ENCODE assay signal across 29 mouse cellular contexts in genomic region chr8:72445071-72445470, GRCm38 (mm10). TPM values are rescaled to one million over a fixed set of nuclear protein-coding genes. Genes with fewer than 3 reads are reported as not detected.
A peak's percentile ranks its signal among the peaks of the same experiment; 100 is the strongest.
DNase-seq lines count a peak whose midpoint lies in the region; ATAC-seq and TF ChIP-seq lines count a peak whose summit lies in the region.
"Had no signal": no experiment of that assay in that cellular context is flagged by ENCODE, and none has a peak within 500 bp of the region (broad histone marks: within the 10 kb centered on the region; RNA-seq: fewer than 3 reads in every experiment).

No protein-coding gene starts in this region.

- peaks cover 20% of the 10 kb centered on the region for H3K79me2 ChIP-seq in MEL (ENCODE audit: control insufficient read depth, insufficient read depth, low read length, poor library complexity)

- no peak for TF ChIP-seq CTCF in MEL (IDR thresholded peaks at IDR 0.05 in 2 of 3, conservative IDR thresholded peaks at IDR 0.05 in 1 of 3; ENCODE audit: control insufficient read depth in 1 of 3, insufficient read depth in 1 of 3, low read depth in 2 of 3, low read length in 3 of 3, poor library complexity in 1 of 3, severe bottlenecking in 1 of 3)
- no peak for TF ChIP-seq CTCF in spleen, adult 2 months (IDR thresholded peaks at IDR 0.05; ENCODE audit: extremely low read depth, insufficient read depth, insufficient read length, insufficient replicate concordance)
- TF ChIP-seq CTCF in left cerebral cortex, adult 2 months (IDR thresholded peaks at IDR 0.05): no peak

- H3K4me1 ChIP-seq in limb, embryonic 13.5 days: 0 out of 2 replicates have a peak, but pooled peaks cover 10% of the 10 kb centered on the region
- peaks cover 7% of the 10 kb centered on the region for H3K4me1 ChIP-seq in limb, embryonic 10.5 days
- H3K4me1 ChIP-seq in MEL (ENCODE audit: control insufficient read depth in 1 of 2, insufficient read depth in 2 of 2, low read length in 2 of 2): peaks cover 2 to 19% of the 10 kb centered on the region in 2 experiments; a peak in 3 of 4 replicates
- peaks cover 2% of the 10 kb centered on the region; the same call in 1 of the 2 replicates for H3K4me1 ChIP-seq in spleen, adult 2 months (ENCODE audit: control insufficient read depth, insufficient read depth, insufficient read length)
- 0 out of 2 replicates have a peak, but pooled peaks cover 5% of the 10 kb centered on the region for H3K4me1 ChIP-seq in hindbrain, embryonic 14.5 days (replicated peaks; ENCODE audit: control insufficient read depth, insufficient read depth, low read length)

- DNase-seq in limb, embryonic 10.5 days (ENCODE audit: low spot score): no peak
- DNase-seq in retina, embryonic 14.5 days (ENCODE audit: low spot score): peak; percentile 5
- no peak for DNase-seq in retina, postnatal 1 day
- DNase-seq in MEL (ENCODE audit: low read depth, low spot score): no peak
- peak; percentile 58 to 71 for DNase-seq in spleen, adult 2 months (ENCODE audit: low read depth in 1 of 2, low spot score in 2 of 2)
- DNase-seq in left cerebral cortex, adult 2 months (ENCODE audit: extremely low spot score in 1 of 2, low spot score in 2 of 2): no peak
- no peak for DNase-seq in hindbrain, embryonic 14.5 days (ENCODE audit: low spot score)
- DNase-seq: adrenal gland, postnatal 14 days; cerebellum, adult 18-20 months; cerebellum, postnatal 10 days; gastrocnemius, postnatal 25 days; heart, adult 11 months; kidney, adult 9 months; kidney, postnatal 14 days; layer of hippocampus, adult 9-11 months; right cerebral cortex, postnatal 25 days; thymus, adult 18-20 months; thymus, postnatal 25 days had no signal

- peaks cover 34% of the 10 kb centered on the region for H3K36me3 ChIP-seq in limb, embryonic 13.5 days
- peaks cover 35% of the 10 kb centered on the region for H3K36me3 ChIP-seq in limb, embryonic 10.5 days
- peaks cover 0 to 18% of the 10 kb centered on the region in 2 experiments; a peak in 3 of 4 replicates for H3K36me3 ChIP-seq in MEL (ENCODE audit: control insufficient read depth in 1 of 2, insufficient read depth in 2 of 2, low read length in 2 of 2)
- peaks cover 6% of the 10 kb centered on the region for H3K36me3 ChIP-seq in spleen, adult 2 months (ENCODE audit: control insufficient read depth, insufficient read depth, low read length)
- peaks cover 18% of the 10 kb centered on the region for H3K36me3 ChIP-seq in hindbrain, embryonic 14.5 days (replicated peaks; ENCODE audit: control insufficient read depth, insufficient read depth)

- H3K27ac ChIP-seq in limb, embryonic 13.5 days: no peak overlapping the region
- no peak overlapping the region for H3K27ac ChIP-seq in limb, embryonic 10.5 days
- H3K27ac ChIP-seq in MEL (ENCODE audit: control insufficient read depth, low read depth, low read length): no peak overlapping the region
- peak overlapping the region; percentile 90 for H3K27ac ChIP-seq in spleen, adult 2 months (ENCODE audit: insufficient read depth, low read length)
- no peak overlapping the region for H3K27ac ChIP-seq in left cerebral cortex, adult 2 months
- no peak overlapping the region for H3K27ac ChIP-seq in hindbrain, embryonic 14.5 days
- H3K27ac ChIP-seq: embryonic facial prominence, embryonic 13.5 days; forebrain, embryonic 10.5 days; forebrain, embryonic 15.5 days; heart, embryonic 10.5 days; heart, embryonic 15.5 days; liver, embryonic 15.5 days; lung, embryonic 15.5 days; midbrain, embryonic 13.5 days; stomach, embryonic 15.5 days had no signal

- no peak overlapping the region for H3K4me3 ChIP-seq in limb, embryonic 13.5 days
- no peak overlapping the region for H3K4me3 ChIP-seq in limb, embryonic 10.5 days
- H3K4me3 ChIP-seq in MEL (ENCODE audit: control insufficient read depth in 1 of 2, insufficient read depth in 1 of 2, low read depth in 2 of 2, low read length in 2 of 2): no peak overlapping the region
- H3K4me3 ChIP-seq in spleen, adult 2 months (ENCODE audit: extremely low read depth, insufficient read depth, insufficient read length): peak overlapping the region; percentile 17; the same call in 1 of the 2 replicates
- no peak overlapping the region for H3K4me3 ChIP-seq in left cerebral cortex, adult 2 months
- no peak overlapping the region for H3K4me3 ChIP-seq in hindbrain, embryonic 14.5 days (replicated peaks; ENCODE audit: low read length)
- H3K4me3 ChIP-seq: embryonic facial prominence, embryonic 13.5 days; forebrain, embryonic 10.5 days; heart, embryonic 10.5 days; heart, embryonic 15.5 days; liver, embryonic 15.5 days; midbrain, embryonic 13.5 days; stomach, embryonic 15.5 days had no signal

- no peak overlapping the region for H3K9ac ChIP-seq in limb, embryonic 13.5 days
- peak overlapping the region; percentile 62 for H3K9ac ChIP-seq in MEL (ENCODE audit: control insufficient read depth, low read depth, low read length, poor library complexity, severe bottlenecking)
- no peak overlapping the region for H3K9ac ChIP-seq in hindbrain, embryonic 14.5 days
- H3K9ac ChIP-seq: embryonic facial prominence, embryonic 13.5 days; forebrain, embryonic 15.5 days; heart, embryonic 15.5 days; liver, embryonic 15.5 days; lung, embryonic 15.5 days; midbrain, embryonic 13.5 days; stomach, embryonic 15.5 days had no signal

- intact Hi-C loops in left cerebral cortex, adult 2 months (cut with DNase I): no loop called here

- TF ChIP-seq RAD21 in MEL (IDR thresholded peaks at IDR 0.05; ENCODE audit: low read depth, low read length): no peak

- no peaks in the 10 kb centered on the region for H3K27me3 ChIP-seq in limb, embryonic 13.5 days
- H3K27me3 ChIP-seq in limb, embryonic 10.5 days (ENCODE audit: low read depth, poor library complexity, severe bottlenecking): no peaks in the 10 kb centered on the region
- H3K27me3 ChIP-seq in MEL (ENCODE audit: control insufficient read depth in 1 of 2, insufficient read depth in 2 of 2, low read length in 2 of 2): no peaks in the 10 kb centered on the region
- no peaks in the 10 kb centered on the region for H3K27me3 ChIP-seq in spleen, adult 2 months (ENCODE audit: control insufficient read depth, insufficient read depth, low read length)
- H3K27me3 ChIP-seq in hindbrain, embryonic 14.5 days (ENCODE audit: control insufficient read depth, insufficient read depth, low read length): no peaks in the 10 kb centered on the region
- H3K27me3 ChIP-seq: embryonic facial prominence, embryonic 13.5 days; forebrain, embryonic 15.5 days; heart, embryonic 15.5 days; liver, embryonic 15.5 days; lung, embryonic 15.5 days; midbrain, embryonic 13.5 days; stomach, embryonic 15.5 days had no signal

- ATAC-seq in limb, embryonic 13.5 days (ENCODE audit: low FRiP score, low read depth): no peak
- ATAC-seq in hindbrain, embryonic 14.5 days (ENCODE audit: low FRiP score): no peak
- ATAC-seq: forebrain, embryonic 15.5 days; intestine, embryonic 16.5 days; midbrain, embryonic 13.5 days had no signal

- WGBS in limb, embryonic 13.5 days: 91% methylated on average over 6 of the region's 6 CpGs
- WGBS in limb, embryonic 10.5 days: 93% methylated on average over 6 of the region's 6 CpGs
- 41% methylated on average over 6 of the region's 6 CpGs for WGBS in spleen, adult 2 months
- 91% methylated on average over 6 of the region's 6 CpGs for WGBS in hindbrain, embryonic 14.5 days

- no peak for TF ChIP-seq EP300 in MEL (IDR thresholded peaks at IDR 0.05; ENCODE audit: low read depth in 1 of 2, low read length in 2 of 2)

- no peaks in the 10 kb centered on the region for H3K9me3 ChIP-seq in limb, embryonic 13.5 days
- no peaks in the 10 kb centered on the region for H3K9me3 ChIP-seq in limb, embryonic 10.5 days (replicated peaks)
- no peaks in the 10 kb centered on the region for H3K9me3 ChIP-seq in MEL (replicated peaks; ENCODE audit: insufficient read depth, low read length)
- H3K9me3 ChIP-seq in hindbrain, embryonic 14.5 days (ENCODE audit: control insufficient read depth, low read length): no peaks in the 10 kb centered on the region
- H3K9me3 ChIP-seq: embryonic facial prominence, embryonic 13.5 days; forebrain, embryonic 10.5 days; forebrain, embryonic 15.5 days; heart, embryonic 10.5 days; heart, embryonic 15.5 days; liver, embryonic 15.5 days; lung, embryonic 15.5 days; midbrain, embryonic 13.5 days; stomach, embryonic 15.5 days had no signal

- H3K4me2 ChIP-seq in limb, embryonic 13.5 days (replicated peaks): peak overlapping the region; percentile 75; the same call in 1 of the 2 replicates
- H3K4me2 ChIP-seq in hindbrain, embryonic 14.5 days (replicated peaks): no peak overlapping the region
- H3K4me2 ChIP-seq: liver, embryonic 15.5 days had no signal

- no peak for TF ChIP-seq POLR2A in MEL (IDR thresholded peaks at IDR 0.05; ENCODE audit: control insufficient read depth in 1 of 2, insufficient read depth in 1 of 2, low read depth in 1 of 2, low read length in 2 of 2, poor library complexity in 1 of 2)
- TF ChIP-seq POLR2A in spleen, adult 2 months (IDR thresholded peaks at IDR 0.05; ENCODE audit: low read depth, low read length): no peak

RNA-seq across cellular contexts. Expression of gene 1700030K09Rik, which starts 1.4 kb away (rescaled TPM):
- 18.1 and 19.2 TPM in 2 replicates for polyA plus RNA-seq in limb, embryonic 13.5 days (2015; fragmentation: Nextera tagmentation; extraction: Ambion mirVana)
- polyA plus RNA-seq in limb, embryonic 10.5 days (2016; fragmentation: Nextera tagmentation; extraction: Ambion mirVana): 14.6 and 16.1 TPM in 2 replicates
- total RNA-seq in MEL (2012; rRNA removed): 8.4 and 9.2 TPM in 2 replicates
- polyA plus RNA-seq in MEL (2012; ENCODE audit: insufficient read depth in 1 of 2, insufficient read length in 2 of 2, low read depth in 1 of 2, low replicate concordance in 2 of 2, missing spikeins in 1 of 2): 10 to 100 TPM in 1 of 2 experiments, not detected in 1; 10.3 TPM
- polyA plus RNA-seq in spleen, adult 2 months (2012; rRNA removed): 10.9 and 11.1 TPM in 2 replicates
- total RNA-seq in left cerebral cortex, adult 2 months (2021): 10 to 100 TPM; 14.8 to 15.6 TPM
- 14.4 and 14.9 TPM in 2 replicates for polyA plus RNA-seq in hindbrain, embryonic 14.5 days (2014; fragmentation: Nextera tagmentation; extraction: Ambion mirVana)

RNA-seq across cellular contexts. Expression of gene Calr3, which starts 1.4 kb away (rescaled TPM):
- polyA plus RNA-seq in limb, embryonic 13.5 days (2015; fragmentation: Nextera tagmentation; extraction: Ambion mirVana): 1.4 and 1.5 TPM in 2 replicates
- 0.54 and 0.90 TPM in 2 replicates for polyA plus RNA-seq in limb, embryonic 10.5 days (2016; fragmentation: Nextera tagmentation; extraction: Ambion mirVana)
- total RNA-seq in MEL (2012; rRNA removed): 3.9 and 4.0 TPM in 2 replicates
- polyA plus RNA-seq in MEL (2012; ENCODE audit: insufficient read depth in 1 of 2, insufficient read length in 2 of 2, low read depth in 1 of 2, low replicate concordance in 2 of 2, missing spikeins in 1 of 2): 1 to 10 TPM in 1 of 2 experiments, not detected in 1; 2.7 TPM
- 0.11 TPM in 1 of 2 replicates, not detected in the other for polyA plus RNA-seq in spleen, adult 2 months (2012; rRNA removed)
- 1 to 10 TPM in 1 of 2 experiments, under 1 TPM in 1; 0.97 to 1.5 TPM for total RNA-seq in left cerebral cortex, adult 2 months (2021)
- polyA plus RNA-seq in hindbrain, embryonic 14.5 days (2014; fragmentation: Nextera tagmentation; extraction: Ambion mirVana): 0.92 and 1.7 TPM in 2 replicates

RNA-seq across cellular contexts. Expression of gene Eps15l1, which starts 23.8 kb away (rescaled TPM):
- 61.5 and 65.3 TPM in 2 replicates for polyA plus RNA-seq in limb, embryonic 13.5 days (2015; fragmentation: Nextera tagmentation; extraction: Ambion mirVana)
- polyA plus RNA-seq in limb, embryonic 10.5 days (2016; fragmentation: Nextera tagmentation; extraction: Ambion mirVana): 75.3 and 85.1 TPM in 2 replicates
- 18.6 and 19.1 TPM in 2 replicates for total RNA-seq in MEL (2012; rRNA removed)
- 10 to 100 TPM in 1 of 2 experiments, not detected in 1; 40.8 TPM for polyA plus RNA-seq in MEL (2012; ENCODE audit: insufficient read depth in 1 of 2, insufficient read length in 2 of 2, low read depth in 1 of 2, low replicate concordance in 2 of 2, missing spikeins in 1 of 2)
- polyA plus RNA-seq in spleen, adult 2 months (2012; rRNA removed): 36.9 and 37.1 TPM in 2 replicates
- 10 to 100 TPM; 66.4 to 73.0 TPM for total RNA-seq in left cerebral cortex, adult 2 months (2021)
- polyA plus RNA-seq in hindbrain, embryonic 14.5 days (2014; fragmentation: Nextera tagmentation; extraction: Ambion mirVana): 59.3 and 60.5 TPM in 2 replicates

RNA-seq across cellular contexts. Expression of gene Cherp, which starts 30.0 kb away (rescaled TPM):
- 59.1 and 69.8 TPM in 2 replicates for polyA plus RNA-seq in limb, embryonic 13.5 days (2015; fragmentation: Nextera tagmentation; extraction: Ambion mirVana)
- 107 and 116 TPM in 2 replicates for polyA plus RNA-seq in limb, embryonic 10.5 days (2016; fragmentation: Nextera tagmentation; extraction: Ambion mirVana)
- 21.1 and 24.6 TPM in 2 replicates for total RNA-seq in MEL (2012; rRNA removed)
- 100 to 1,000 TPM in 1 of 2 experiments, 10 to 100 TPM in 1; 78.0 to 106 TPM for polyA plus RNA-seq in MEL (2012; ENCODE audit: insufficient read depth in 1 of 2, insufficient read length in 2 of 2, low read depth in 1 of 2, low replicate concordance in 2 of 2, missing spikeins in 1 of 2)
- 63.6 and 71.2 TPM in 2 replicates for polyA plus RNA-seq in spleen, adult 2 months (2012; rRNA removed)
- total RNA-seq in left cerebral cortex, adult 2 months (2021): 10 to 100 TPM; 72.7 to 74.0 TPM
- polyA plus RNA-seq in hindbrain, embryonic 14.5 days (2014; fragmentation: Nextera tagmentation; extraction: Ambion mirVana): 47.2 and 52.3 TPM in 2 replicates

RNA-seq across cellular contexts. Expression of gene Slc35e1, which starts 47.3 kb away (rescaled TPM):
- 20.2 and 21.8 TPM in 2 replicates for polyA plus RNA-seq in limb, embryonic 13.5 days (2015; fragmentation: Nextera tagmentation; extraction: Ambion mirVana)
- 30.5 and 31.0 TPM in 2 replicates for polyA plus RNA-seq in limb, embryonic 10.5 days (2016; fragmentation: Nextera tagmentation; extraction: Ambion mirVana)
- total RNA-seq in MEL (2012; rRNA removed): 24.4 and 31.7 TPM in 2 replicates
- 10 to 100 TPM in 1 of 2 experiments, not detected in 1; 30.4 TPM for polyA plus RNA-seq in MEL (2012; ENCODE audit: insufficient read depth in 1 of 2, insufficient read length in 2 of 2, low read depth in 1 of 2, low replicate concordance in 2 of 2, missing spikeins in 1 of 2)
- 55.2 and 71.0 TPM in 2 replicates for polyA plus RNA-seq in spleen, adult 2 months (2012; rRNA removed)
- total RNA-seq in left cerebral cortex, adult 2 months (2021): 10 to 100 TPM; 55.5 to 56.7 TPM
- 11.0 and 12.8 TPM in 2 replicates for polyA plus RNA-seq in hindbrain, embryonic 14.5 days (2014; fragmentation: Nextera tagmentation; extraction: Ambion mirVana)

Comparison
In these comparisons a context has a peak if more than half of its experiments do, and no peak if none do; other contexts are left out.
1. DNase-seq: peak in retina, embryonic 14.5 days (single experiment) and spleen, adult 2 months (2 of 2); none in limb, embryonic 10.5 days (single experiment), retina, postnatal 1 day (single experiment), MEL (single experiment), left cerebral cortex, adult 2 months (0 of 2) and hindbrain, embryonic 14.5 days (single experiment).